Mouse (Mus musculus): ENCODE results near the gene Cdr2l. TPM values are rescaled to one million over a fixed set of nuclear protein-coding genes. Genes with fewer than 3 reads are reported as not detected.
"Not testable (repeated sequence)": the region's sequence is repeated elsewhere in the genome, so short reads cannot be mapped to it uniquely, and the experiment has no call there.

The Cdr2l gene
- polyA plus RNA-seq, 1 experiment from 2014 or later = 28.6 TPM

DNA sequence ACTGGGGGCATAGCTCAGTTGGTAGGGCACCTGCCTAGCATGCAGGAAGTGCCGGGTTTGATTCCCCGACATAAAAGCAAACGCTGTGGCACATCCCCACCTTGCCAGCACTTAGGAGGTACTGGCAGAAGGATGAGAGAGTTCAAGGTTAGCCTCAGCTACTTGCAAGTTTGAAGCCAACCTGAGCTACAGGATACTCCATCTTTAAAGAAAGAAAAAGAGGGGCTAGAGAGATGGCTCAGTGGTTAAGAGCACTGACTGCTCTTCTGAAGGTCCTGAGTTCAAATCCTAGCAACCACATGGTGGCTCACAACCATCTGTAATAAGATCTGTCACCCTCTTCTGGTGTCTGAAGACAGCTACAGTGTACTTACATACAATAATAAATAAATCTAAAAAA is 5.1 kb downstream of the Cdr2l start:
- not testable (repeated sequence) for H3K9ac ChIP-seq (replicated peaks; ENCODE audit: low read depth, low read length); H3K4me2 ChIP-seq (ENCODE audit: low read depth, low read length); ATAC-seq (ENCODE audit: low read depth); H3K36me3 ChIP-seq (ENCODE audit: control insufficient read depth, insufficient read depth, low read length); H3K27me3 ChIP-seq (ENCODE audit: control insufficient read depth, insufficient read depth, low read length); H3K9me3 ChIP-seq (ENCODE audit: control insufficient read depth, low read length); H3K4me3 ChIP-seq (ENCODE audit: low read depth, low read length); H3K27ac ChIP-seq (ENCODE audit: low read depth, low read length)
- H3K4me1 ChIP-seq (ENCODE audit: control insufficient read depth, insufficient read depth, low read length) = peaks cover 32% of the 10 kb centered on the region
- 89% methylated on average over 3 of the region's 3 CpGs for WGBS

DNA sequence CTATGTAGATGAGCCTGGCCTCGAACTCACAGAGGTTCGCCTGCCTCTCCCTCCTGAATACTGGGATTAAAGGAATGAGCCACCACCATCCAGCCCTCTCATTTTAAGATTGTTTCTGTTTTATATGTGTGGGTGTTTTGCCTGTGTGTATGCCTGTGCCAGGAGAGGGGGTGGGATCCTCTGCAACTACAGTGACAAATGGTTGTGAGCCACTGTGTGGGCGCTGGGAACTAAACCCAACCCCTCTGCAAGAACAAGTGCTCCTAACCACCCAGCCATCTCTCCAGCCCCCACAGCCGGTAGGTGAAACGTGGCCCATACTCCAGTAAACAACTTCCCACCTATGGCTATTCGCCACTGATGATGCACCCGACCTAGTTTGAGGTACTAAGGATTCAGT is 9.6 kb downstream of the Cdr2l start:
- H3K9ac ChIP-seq (replicated peaks; ENCODE audit: low read depth, low read length) = no peak overlapping the region
- H3K4me3 ChIP-seq (ENCODE audit: low read depth, low read length) = no peak overlapping the region
- H3K4me2 ChIP-seq (ENCODE audit: low read depth, low read length) = no peak overlapping the region
- WGBS = 95% methylated on average over 7 of the region's 7 CpGs
- no peaks in the 10 kb centered on the region for H3K4me1 ChIP-seq (ENCODE audit: control insufficient read depth, insufficient read depth, low read length)
- no peak for ATAC-seq (ENCODE audit: low read depth)
- H3K9me3 ChIP-seq (ENCODE audit: control insufficient read depth, low read length) = no peaks in the 10 kb centered on the region
- no peaks in the 10 kb centered on the region for H3K27me3 ChIP-seq (ENCODE audit: control insufficient read depth, insufficient read depth, low read length)
- H3K36me3 ChIP-seq (ENCODE audit: control insufficient read depth, insufficient read depth, low read length) = peaks cover 33% of the 10 kb centered on the region
- H3K27ac ChIP-seq (ENCODE audit: low read depth, low read length) = no peak overlapping the region

DNA sequence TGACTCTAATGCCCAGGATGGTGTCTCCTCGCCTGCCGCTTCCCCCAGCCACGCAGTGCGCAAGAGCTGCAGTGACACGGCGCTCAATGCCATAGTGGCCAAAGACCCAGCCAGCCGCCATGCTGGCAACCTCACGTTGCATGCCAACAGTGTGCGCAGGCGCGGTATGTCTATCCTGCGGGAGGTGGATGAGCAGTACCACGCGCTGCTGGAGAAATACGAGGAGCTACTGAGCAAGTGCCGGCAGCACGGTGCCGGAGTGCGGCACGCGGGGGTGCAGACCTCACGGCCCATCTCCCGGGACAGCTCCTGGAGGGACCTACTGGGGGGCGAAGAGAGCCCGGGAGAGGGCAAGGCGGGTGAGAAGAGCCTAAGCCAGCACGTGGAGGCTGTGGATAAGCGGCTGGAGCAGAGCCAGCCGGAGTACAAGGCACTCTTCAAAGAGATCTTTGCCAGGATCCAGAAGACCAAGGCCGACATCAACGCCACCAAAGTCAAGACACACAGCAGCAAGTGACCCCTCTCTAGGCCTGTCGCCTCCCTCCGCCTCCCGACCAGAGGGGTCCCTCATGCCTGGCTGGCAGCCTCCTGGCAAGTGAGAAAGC is 12.1 kb downstream of the Cdr2l start:
- H3K36me3 ChIP-seq (ENCODE audit: control insufficient read depth, insufficient read depth, low read length) = peaks cover 33% of the 10 kb centered on the region
- no peak overlapping the region for H3K4me2 ChIP-seq (ENCODE audit: low read depth, low read length)
- H3K9me3 ChIP-seq (ENCODE audit: control insufficient read depth, low read length) = no peaks in the 10 kb centered on the region
- no peak; the same call in 1 of the 2 replicates for ATAC-seq (ENCODE audit: low read depth)
- no peak overlapping the region for H3K9ac ChIP-seq (replicated peaks; ENCODE audit: low read depth, low read length)
- H3K27ac ChIP-seq (ENCODE audit: low read depth, low read length) = no peak overlapping the region
- WGBS = 74% methylated on average over 28 of the region's 34 CpGs
- H3K27me3 ChIP-seq (ENCODE audit: control insufficient read depth, insufficient read depth, low read length) = no peaks in the 10 kb centered on the region
- no peak overlapping the region for H3K4me3 ChIP-seq (ENCODE audit: low read depth, low read length)
- H3K4me1 ChIP-seq (ENCODE audit: control insufficient read depth, insufficient read depth, low read length) = no peaks in the 10 kb centered on the region

DNA sequence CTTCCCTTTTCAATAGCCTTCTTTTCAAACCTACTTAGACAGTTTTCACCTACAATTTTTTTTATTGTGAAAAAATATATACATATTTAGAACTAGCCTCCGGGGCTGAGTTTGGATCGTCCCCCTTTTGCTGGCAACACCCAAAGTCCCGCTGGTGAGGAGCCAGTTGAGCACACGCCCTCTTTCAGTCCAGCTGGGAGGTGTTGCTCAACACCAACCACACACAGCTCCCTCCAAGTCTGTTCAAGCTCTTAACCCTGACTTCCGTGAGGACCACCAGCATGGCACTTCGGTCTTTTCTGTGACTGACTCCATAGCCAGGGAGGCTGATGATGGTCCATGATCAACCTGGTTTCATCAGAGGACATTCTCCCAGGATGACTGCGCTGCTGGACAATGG is 16.4 kb downstream of the Cdr2l start:
- WGBS = 83% methylated on average over 7 of the region's 7 CpGs
- no peak overlapping the region for H3K4me3 ChIP-seq (ENCODE audit: low read depth, low read length)
- H3K4me2 ChIP-seq (ENCODE audit: low read depth, low read length) = no peak overlapping the region
- no peak overlapping the region for H3K27ac ChIP-seq (ENCODE audit: low read depth, low read length)
- H3K9ac ChIP-seq (replicated peaks; ENCODE audit: low read depth, low read length) = no peak overlapping the region
- no peaks in the 10 kb centered on the region for H3K27me3 ChIP-seq (ENCODE audit: control insufficient read depth, insufficient read depth, low read length)
- H3K36me3 ChIP-seq (ENCODE audit: control insufficient read depth, insufficient read depth, low read length) = peaks cover 22% of the 10 kb centered on the region
- no peak for ATAC-seq (ENCODE audit: low read depth)
- no peaks in the 10 kb centered on the region for H3K9me3 ChIP-seq (ENCODE audit: control insufficient read depth, low read length)
- peaks cover 7% of the 10 kb centered on the region; the same call in 1 of the 2 replicates for H3K4me1 ChIP-seq (ENCODE audit: control insufficient read depth, insufficient read depth, low read length)

DNA sequence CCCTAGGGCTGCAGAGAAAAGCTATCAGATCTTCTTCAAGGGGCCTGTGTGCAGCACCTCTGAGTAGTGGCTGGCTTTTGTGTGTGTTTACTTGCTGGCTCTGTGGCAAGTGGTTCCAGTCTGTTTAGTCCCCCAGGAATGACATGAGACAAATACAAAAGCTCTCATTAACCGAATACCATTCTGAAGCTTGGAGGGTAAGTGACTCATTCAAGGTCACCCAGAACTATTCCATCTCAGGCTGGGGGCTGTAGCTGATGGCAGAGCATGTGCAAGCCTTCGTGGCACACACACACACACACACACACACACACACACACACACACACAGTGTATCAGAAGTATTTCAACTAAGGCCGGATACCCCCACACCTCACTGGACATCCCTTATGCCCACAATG is 18.4 kb downstream of the Cdr2l start:
- no peaks in the 10 kb centered on the region for H3K27me3 ChIP-seq (ENCODE audit: control insufficient read depth, insufficient read depth, low read length)
- peaks cover 14% of the 10 kb centered on the region for H3K4me1 ChIP-seq (ENCODE audit: control insufficient read depth, insufficient read depth, low read length)
- peaks cover 4% of the 10 kb centered on the region; the same call in 1 of the 2 replicates for H3K36me3 ChIP-seq (ENCODE audit: control insufficient read depth, insufficient read depth, low read length)
- WGBS = 78% methylated on average over 3 of the region's 3 CpGs
- H3K4me2 ChIP-seq (ENCODE audit: low read depth, low read length) = no peak overlapping the region
- H3K9me3 ChIP-seq (ENCODE audit: control insufficient read depth, low read length) = no peaks in the 10 kb centered on the region
- H3K9ac ChIP-seq (replicated peaks; ENCODE audit: low read depth, low read length) = no peak overlapping the region
- no peak overlapping the region for H3K4me3 ChIP-seq (ENCODE audit: low read depth, low read length)
- no peak for ATAC-seq (ENCODE audit: low read depth)
- H3K27ac ChIP-seq (ENCODE audit: low read depth, low read length) = no peak overlapping the region

DNA sequence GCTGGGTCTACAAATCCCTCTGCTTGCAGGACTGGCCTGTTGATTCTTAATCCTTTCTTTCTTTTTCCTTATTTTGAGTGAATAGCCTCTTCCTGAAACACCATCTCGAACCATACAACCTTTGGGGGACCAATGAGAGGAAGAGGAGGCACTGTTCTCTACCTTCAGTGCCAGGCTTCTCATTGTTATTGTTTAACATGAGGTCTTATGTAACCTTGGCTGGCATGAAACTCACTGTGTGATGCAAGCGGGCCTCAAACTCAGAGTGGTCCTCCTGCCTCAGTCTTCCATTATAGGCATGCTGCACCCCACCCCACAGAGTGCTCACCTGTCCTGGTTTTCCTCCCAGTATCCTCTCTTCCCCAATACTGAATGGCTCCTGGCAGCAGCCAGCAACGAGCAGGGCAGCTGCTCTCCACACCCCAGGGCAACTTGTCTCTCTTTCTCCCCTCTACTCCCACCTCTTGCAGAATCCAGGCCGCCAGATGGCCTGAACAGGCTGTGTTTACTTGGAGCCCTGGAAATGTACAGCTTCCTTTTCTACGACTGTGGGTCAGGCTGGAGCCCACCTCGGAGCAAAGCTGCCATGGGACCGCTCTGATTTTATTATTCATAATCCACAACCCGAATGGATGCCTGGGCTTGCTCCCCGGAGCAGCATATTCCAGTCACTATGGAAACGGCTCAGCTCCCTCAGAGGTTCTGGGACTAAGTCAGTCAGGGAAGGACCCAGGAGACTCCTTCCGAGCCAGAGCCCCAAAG is 19.1 kb downstream of the Cdr2l start:
- Histone ChIP-seq H3K4me3 (ENCODE audit: low read depth, low read length) (no peak overlapping the region), H3K4me2 (ENCODE audit: low read depth, low read length) (no peak overlapping the region), H3K27me3 (ENCODE audit: control insufficient read depth, insufficient read depth, low read length) (no peaks in the 10 kb centered on the region), H3K27ac (ENCODE audit: low read depth, low read length) (peak overlapping the region; percentile 17; the same call in 1 of the 2 replicates), H3K9ac (replicated peaks; ENCODE audit: low read depth, low read length) (no peak overlapping the region), H3K4me1 (ENCODE audit: control insufficient read depth, insufficient read depth, low read length) (peaks cover 14% of the 10 kb centered on the region), H3K36me3 (ENCODE audit: control insufficient read depth, insufficient read depth, low read length) (peaks cover 4% of the 10 kb centered on the region; the same call in 1 of the 2 replicates), H3K9me3 (ENCODE audit: control insufficient read depth, low read length) (no peaks in the 10 kb centered on the region)
- ATAC-seq (ENCODE audit: low read depth) = peak; percentile 36; the same call in 1 of the 2 replicates
- 36% methylated on average over 11 of the region's 11 CpGs for WGBS

DNA sequence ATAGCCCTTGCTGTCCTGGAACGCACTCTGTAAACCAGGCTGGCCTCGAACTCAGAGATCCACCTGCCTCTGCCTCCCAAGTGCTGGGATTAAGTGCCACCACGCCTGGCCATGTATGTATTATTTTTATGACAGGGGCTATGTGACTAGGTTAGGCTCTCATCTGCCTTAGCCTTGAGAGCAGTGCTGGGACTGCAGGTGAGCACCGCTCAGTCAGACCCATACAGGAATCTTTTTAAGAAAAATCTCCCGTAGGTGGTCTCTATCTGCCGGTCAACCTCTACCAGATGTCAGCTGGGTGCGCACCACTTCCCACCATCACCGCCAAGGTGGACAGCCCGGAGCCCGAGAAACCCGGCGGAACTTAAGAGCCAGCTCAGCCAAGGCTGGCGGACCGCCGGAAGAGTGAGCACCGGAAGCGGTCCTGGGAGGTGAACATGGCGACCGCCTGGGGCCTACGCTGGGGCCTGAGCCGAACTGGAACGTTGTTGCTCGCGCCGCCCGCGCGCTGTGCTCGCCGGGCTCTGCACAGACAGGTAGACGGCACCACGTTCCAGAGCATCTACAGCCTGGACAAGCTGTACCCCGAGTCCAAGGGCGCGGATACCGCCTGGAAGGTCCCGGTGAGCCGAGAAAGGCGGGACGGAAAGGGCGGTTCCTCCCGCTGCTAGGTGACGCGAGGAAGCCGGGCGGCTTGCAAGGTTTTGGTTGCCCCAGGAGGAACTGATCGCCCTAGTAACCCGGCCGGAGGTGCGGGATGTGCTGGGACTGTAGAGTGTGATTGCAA is 21.8 kb downstream of the Cdr2l start, which contains the start of gene Mrpl58:
Gene Mrpl58, plus strand, starts transcription at position 415 of the 787 bp plus-strand sequence.
- peak within 1 kb of the TSS; percentile 94 for H3K9ac ChIP-seq (replicated peaks; ENCODE audit: low read depth, low read length)
- peak; percentile 91 for ATAC-seq (ENCODE audit: low read depth)
- no peaks in the 10 kb centered on the region for H3K27me3 ChIP-seq (ENCODE audit: control insufficient read depth, insufficient read depth, low read length)
- H3K4me2 ChIP-seq (ENCODE audit: low read depth, low read length) = peak within 1 kb of the TSS; percentile 61
- peak within 1 kb of the TSS; percentile 86 for H3K4me3 ChIP-seq (ENCODE audit: low read depth, low read length)
- H3K4me1 ChIP-seq (ENCODE audit: control insufficient read depth, insufficient read depth, low read length) = peaks cover 14% of the 10 kb centered on the region
- H3K36me3 ChIP-seq (ENCODE audit: control insufficient read depth, insufficient read depth, low read length) = peaks cover 6% of the 10 kb centered on the region; the same call in 1 of the 2 replicates
- no peaks in the 10 kb centered on the region for H3K9me3 ChIP-seq (ENCODE audit: control insufficient read depth, low read length)
- peak within 1 kb of the TSS; percentile 87 for H3K27ac ChIP-seq (ENCODE audit: low read depth, low read length)
- 3% methylated on average over 50 of the region's 50 CpGs for WGBS

DNA sequence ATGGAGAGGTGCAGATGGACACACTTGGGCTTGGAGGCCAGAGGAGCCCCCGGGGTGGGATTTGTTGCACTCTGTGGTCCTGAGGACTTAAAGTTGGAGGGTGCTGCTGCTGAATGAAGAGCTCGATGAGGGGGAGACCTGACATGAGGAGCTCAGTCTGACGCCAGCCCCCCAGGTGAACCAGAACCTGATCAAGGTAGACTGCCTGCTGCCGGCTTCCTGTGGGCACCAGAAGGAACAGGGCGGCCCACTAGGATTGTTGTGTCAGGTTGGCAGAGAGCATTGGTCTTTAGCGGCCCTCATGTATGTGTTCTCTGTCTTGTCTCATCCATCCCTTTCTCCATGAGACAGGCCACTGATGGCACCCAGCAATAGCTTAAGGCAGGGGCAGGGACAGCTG is 24.0 kb downstream of the Cdr2l start:
- Histone ChIP-seq H3K9me3 (ENCODE audit: control insufficient read depth, low read length) (no peaks in the 10 kb centered on the region), H3K36me3 (ENCODE audit: control insufficient read depth, insufficient read depth, low read length) (peaks cover 11% of the 10 kb centered on the region), H3K4me2 (ENCODE audit: low read depth, low read length) (no peak overlapping the region), H3K27me3 (ENCODE audit: control insufficient read depth, insufficient read depth, low read length) (no peaks in the 10 kb centered on the region), H3K27ac (ENCODE audit: low read depth, low read length) (no peak overlapping the region), H3K9ac (replicated peaks; ENCODE audit: low read depth, low read length) (no peak overlapping the region), H3K4me3 (ENCODE audit: low read depth, low read length) (no peak overlapping the region), H3K4me1 (ENCODE audit: control insufficient read depth, insufficient read depth, low read length) (peaks cover 13% of the 10 kb centered on the region)
- no peak for ATAC-seq (ENCODE audit: low read depth)
- WGBS = 96% methylated on average over 6 of the region's 6 CpGs
